Mouse (Mus musculus): Measurements from ENCODE around the gene Zfp764. TPM values are rescaled to one million over a fixed set of nuclear protein-coding genes. Genes with fewer than 3 reads are reported as not detected.
"Not testable (repeated sequence)": the region's sequence is repeated elsewhere in the genome, so short reads cannot be mapped to it uniquely, and the experiment has no call there.

The Zfp764 gene
- total RNA-seq, 2 experiments from 2014 or later: 4.3 to 4.4 TPM

GRCm38 (mm10) chr7:127392251-127392824 lies 14.3 kb downstream of the Zfp764 start:
- DNase-seq: no peak

GRCm38 (mm10) chr7:127391538-127391937 lies 15.1 kb downstream of the Zfp764 start:
- no peak for DNase-seq
- intact Hi-C loops (cut with DNase I): no loop called here

More at GRCm38 (mm10) chr7:127392251-127392824, 14.3 kb downstream of the Zfp764 start:
- intact Hi-C loops (cut with DNase I): no loop called here

GRCm38 (mm10) chr7:127390306-127390705 lies 16.3 kb downstream of the Zfp764 start:
- intact Hi-C loops (cut with DNase I): no loop called here
- no peak for DNase-seq

- DNase-seq; intact Hi-C loops (cut with DNase I): not testable (repeated sequence)
These were observed 18.4 kb downstream of the Zfp764 start for GRCm38 (mm10) chr7:127388201-127388600.

- intact Hi-C loops (cut with DNase I): no loop called here
- peak; percentile 92 for DNase-seq
These were observed 19.8 kb downstream of the Zfp764 start, which contains the start of gene 9130019O22Rik for GRCm38 (mm10) chr7:127386641-127387392. 9130019O22Rik (minus strand) TSS chr7:127387166.

GRCm38 (mm10) chr7:127385560-127385959 lies 21.1 kb downstream of the Zfp764 start:
- DNase-seq; intact Hi-C loops (cut with DNase I): not testable (repeated sequence)

GRCm38 (mm10) chr7:127378310-127378921 lies 28.2 kb downstream of the Zfp764 start:
- intact Hi-C loops (cut with DNase I): no loop called here
- DNase-seq: no peak

GRCm38 (mm10) chr7:127375271-127376245 lies 31.1 kb downstream of the Zfp764 start, which contains the start of gene Zfp747:
Zfp747 (minus strand) TSS chr7:127376050.
- intact Hi-C loops (cut with DNase I): not testable (repeated sequence)
- DNase-seq: peak; percentile 93

- DNase-seq; intact Hi-C loops (cut with DNase I): not testable (repeated sequence)
These were observed 34.8 kb downstream of the Zfp764 start for GRCm38 (mm10) chr7:127371870-127372269.

GRCm38 (mm10) chr7:127371213-127371612 lies 35.4 kb downstream of the Zfp764 start:
- intact Hi-C loops (cut with DNase I): no loop called here
- no peak for DNase-seq

- intact Hi-C loops (cut with DNase I): loop anchor here (10.0 kb wide), 1 partner anchor 109 kb away; the partner anchor contains the start of gene Fbrs
- DNase-seq: no peak
These were observed 40.4 kb downstream of the Zfp764 start for GRCm38 (mm10) chr7:127366249-127366648.

GRCm38 (mm10) chr7:127364166-127364565 lies 42.5 kb downstream of the Zfp764 start:
- no peak for DNase-seq
- intact Hi-C loops (cut with DNase I): loop anchor here (5.0 to 10.0 kb wide), 2 partner anchors 111 to 133 kb away; partner anchors contain the start of gene Fbrs

GRCm38 (mm10) chr7:127363475-127363921 lies 43.1 kb downstream of the Zfp764 start:
- DNase-seq: peak; percentile 49
- intact Hi-C loops (cut with DNase I): loop anchor here (5.0 to 10.0 kb wide), 2 partner anchors 111 to 134 kb away; partner anchors contain the start of gene Fbrs

GRCm38 (mm10) chr7:127362418-127362817 lies 44.2 kb downstream of the Zfp764 start:
- intact Hi-C loops (cut with DNase I): loop anchor here (5.0 to 10.0 kb wide), 2 partner anchors 112 to 135 kb away; partner anchors contain the start of gene Fbrs
- DNase-seq: not testable (repeated sequence)

- intact Hi-C loops (cut with DNase I): loop anchor here (5.0 to 10.0 kb wide), 2 partner anchors 113 to 136 kb away; partner anchors contain the start of gene Fbrs
- no peak for DNase-seq
These were observed 45.2 kb downstream of the Zfp764 start for GRCm38 (mm10) chr7:127361449-127361848.

GRCm38 (mm10) chr7:127360265-127360664 lies 46.4 kb downstream of the Zfp764 start:
- DNase-seq: no peak
- intact Hi-C loops (cut with DNase I): loop anchor here (5.0 to 10.0 kb wide), 2 partner anchors 115 to 137 kb away; partner anchors contain the start of gene Fbrs

GRCm38 (mm10) chr7:127358472-127358871 lies 48.1 kb downstream of the Zfp764 start:
- intact Hi-C loops (cut with DNase I): no loop called here
- DNase-seq: no peak

GRCm38 (mm10) chr7:127357871-127358270 lies 48.8 kb downstream of the Zfp764 start:
- intact Hi-C loops (cut with DNase I): no loop called here

GRCm38 (mm10) chr7:127355796-127356195 lies 50.8 kb downstream of the Zfp764 start:
- intact Hi-C loops (cut with DNase I): no loop called here
- no peak for DNase-seq

More at GRCm38 (mm10) chr7:127357871-127358270, 48.8 kb downstream of the Zfp764 start:
- DNase-seq: no peak
